Mouse (Mus musculus): ENCODE measurements around the gene Ubl4b. TPM values are rescaled to one million over a fixed set of nuclear protein-coding genes. Genes with fewer than 3 reads are reported as not detected.

Gene Ubl4b
- polyA plus RNA-seq, 1 experiment from 2014 or later = not detected

DNA sequence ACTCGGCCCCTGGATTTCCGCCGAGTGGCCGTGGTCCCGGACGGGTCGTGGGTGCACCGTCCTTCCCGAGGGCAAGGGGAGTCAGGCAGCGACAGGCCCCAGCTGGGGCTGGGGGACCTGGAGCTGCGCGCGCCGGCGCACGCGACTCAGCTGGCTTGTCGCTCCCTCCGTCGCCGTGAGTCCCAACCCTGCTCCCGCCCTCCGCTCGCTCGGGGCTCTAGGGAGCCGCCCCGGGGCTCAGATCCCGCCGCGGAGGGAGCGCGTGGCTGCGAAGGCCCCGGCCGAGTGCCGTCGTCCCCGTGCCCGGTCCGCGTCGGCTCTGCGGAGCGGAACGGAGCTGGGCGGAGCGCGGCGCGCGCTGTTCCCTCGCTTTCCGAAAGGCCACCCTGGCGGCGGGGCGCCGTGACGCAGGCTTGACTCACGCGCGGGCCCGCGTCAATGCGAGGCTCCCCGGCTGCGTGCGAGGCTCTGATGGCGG lies 37.2 kb downstream of the Ubl4b start, which contains the start of gene Slc6a17:
TSS of gene Slc6a17 (minus strand) at position 388 of the 478 bp plus-strand sequence.
- 1% methylated on average over 67 of the region's 68 CpGs for WGBS (ENCODE audit: insufficient replicate concordance)
- Histone ChIP-seq H3K27me3 (ENCODE audit: control insufficient read depth, insufficient read depth, low read depth, low read length) (peaks cover 35% of the 10 kb centered on the region), H3K36me3 (ENCODE audit: control insufficient read depth, insufficient read depth) (no peaks in the 10 kb centered on the region), H3K4me1 (ENCODE audit: control insufficient read depth, low read depth, low read length) (no peaks in the 10 kb centered on the region), H3K9me3 (replicated peaks; ENCODE audit: control insufficient read depth, low read length) (no peaks in the 10 kb centered on the region), H3K4me2 (ENCODE audit: low read depth, low read length) (peak within 1 kb of the TSS; percentile 42), H3K9ac (ENCODE audit: low read depth, low read length) (no peak within 1 kb of the TSS), H3K4me3 (ENCODE audit: low read depth, low read length) (peak within 1 kb of the TSS; percentile 29), H3K27ac (ENCODE audit: low read length) (no peak within 1 kb of the TSS)
- no peak for ATAC-seq (ENCODE audit: low read depth)

DNA sequence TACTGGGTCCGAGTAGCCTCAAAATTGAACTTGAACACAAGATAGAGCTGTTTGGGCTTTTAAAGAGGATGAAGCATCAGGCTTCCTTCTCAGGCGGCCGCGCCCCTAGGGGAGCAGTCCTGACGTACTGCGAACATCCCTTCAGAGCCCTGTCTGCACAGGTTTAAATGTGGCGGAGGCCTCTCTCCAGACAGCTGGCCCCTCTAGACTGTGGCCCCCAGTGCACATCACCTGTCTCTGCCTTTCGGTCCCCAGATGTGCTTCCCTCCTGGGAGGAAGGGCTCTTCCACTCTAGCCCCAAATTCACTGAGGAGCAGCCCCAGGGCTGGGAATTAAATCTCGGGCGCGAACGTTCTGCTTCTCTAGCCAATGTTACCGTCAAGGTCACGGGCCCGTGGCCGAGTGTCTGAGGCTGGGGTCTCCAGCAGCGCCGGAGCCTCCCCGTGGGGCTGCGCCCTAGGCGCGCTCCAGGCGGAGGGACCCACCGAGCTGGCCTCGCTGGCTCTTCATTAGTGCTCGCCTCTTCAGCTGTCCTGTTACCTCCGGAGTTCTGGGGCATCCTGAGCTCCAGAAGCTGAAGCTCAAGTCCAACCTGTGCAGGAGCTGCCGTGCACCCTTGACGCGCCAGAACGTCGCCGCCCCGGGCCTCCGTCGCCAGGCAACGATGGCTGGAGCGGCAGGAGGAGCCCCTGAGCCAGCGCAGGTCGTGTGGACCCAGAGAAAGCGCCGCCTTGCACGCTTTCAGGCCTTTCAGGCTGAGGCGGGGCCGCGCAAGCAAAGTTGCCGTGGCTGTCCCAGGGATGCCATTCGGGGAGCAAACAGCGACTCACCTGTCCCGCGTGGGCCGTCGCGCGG lies 37.9 kb downstream of the Ubl4b start:
- Histone ChIP-seq H3K9me3 (replicated peaks; ENCODE audit: control insufficient read depth, low read length) (no peaks in the 10 kb centered on the region), H3K4me2 (ENCODE audit: low read depth, low read length) (peak overlapping the region; percentile 42), H3K27ac (ENCODE audit: low read length) (no peak overlapping the region), H3K9ac (ENCODE audit: low read depth, low read length) (no peak overlapping the region), H3K4me3 (ENCODE audit: low read depth, low read length) (peak overlapping the region; percentile 29), H3K36me3 (ENCODE audit: control insufficient read depth, insufficient read depth) (no peaks in the 10 kb centered on the region), H3K4me1 (ENCODE audit: control insufficient read depth, low read depth, low read length) (no peaks in the 10 kb centered on the region), H3K27me3 (ENCODE audit: control insufficient read depth, insufficient read depth, low read depth, low read length) (peaks cover 35% of the 10 kb centered on the region)
- ATAC-seq (ENCODE audit: low read depth) = no peak
- WGBS (ENCODE audit: insufficient replicate concordance) = 8% methylated on average over 55 of the region's 55 CpGs

DNA sequence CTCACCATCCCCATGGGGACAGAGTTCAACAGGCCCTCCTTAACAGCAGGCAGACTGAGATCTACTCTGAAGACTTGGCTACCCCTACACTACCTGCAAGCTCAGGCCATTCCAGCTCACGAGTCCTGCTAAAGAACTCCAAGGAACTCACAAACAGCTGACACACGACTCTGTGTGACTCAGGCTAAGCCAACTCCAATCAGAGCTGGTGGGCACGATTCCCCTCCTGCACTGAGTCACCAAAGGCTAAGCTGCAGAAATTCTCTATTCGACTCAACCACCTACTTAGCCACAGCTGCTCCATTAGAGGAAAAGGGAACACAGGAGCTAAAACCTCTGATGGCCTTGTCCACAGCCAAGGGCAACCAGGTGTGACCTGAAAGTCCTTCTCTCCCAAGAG lies 38.9 kb downstream of the Ubl4b start:
- no peak overlapping the region for H3K9ac ChIP-seq (ENCODE audit: low read depth, low read length)
- H3K36me3 ChIP-seq (ENCODE audit: control insufficient read depth, insufficient read depth) = no peaks in the 10 kb centered on the region
- 47% methylated on average over 4 of the region's 4 CpGs for WGBS (ENCODE audit: insufficient replicate concordance)
- no peak overlapping the region for H3K4me2 ChIP-seq (ENCODE audit: low read depth, low read length)
- no peaks in the 10 kb centered on the region for H3K4me1 ChIP-seq (ENCODE audit: control insufficient read depth, low read depth, low read length)
- H3K27me3 ChIP-seq (ENCODE audit: control insufficient read depth, insufficient read depth, low read depth, low read length) = peaks cover 35% of the 10 kb centered on the region
- no peak for ATAC-seq (ENCODE audit: low read depth)
- no peak overlapping the region for H3K4me3 ChIP-seq (ENCODE audit: low read depth, low read length)
- no peaks in the 10 kb centered on the region for H3K9me3 ChIP-seq (replicated peaks; ENCODE audit: control insufficient read depth, low read length)
- H3K27ac ChIP-seq (ENCODE audit: low read length) = no peak overlapping the region

DNA sequence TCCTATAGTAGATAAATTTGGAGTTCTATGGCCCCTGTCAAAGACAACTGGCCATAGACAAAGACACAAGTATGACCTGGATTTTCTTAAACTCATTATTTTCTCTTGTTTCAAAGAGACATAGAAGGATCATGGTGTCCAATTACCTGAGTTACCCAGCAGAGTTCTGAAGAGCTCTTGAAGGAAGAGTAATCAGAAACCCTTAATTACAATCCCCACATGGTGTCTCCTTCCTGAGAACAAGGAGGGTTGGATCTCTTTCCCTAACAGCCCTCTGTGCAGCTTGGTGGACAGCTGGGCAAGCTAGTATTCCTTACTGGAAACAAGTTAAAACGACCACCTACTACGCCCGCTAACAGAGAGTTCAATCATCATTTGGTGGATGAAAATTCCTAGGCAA lies 43.5 kb downstream of the Ubl4b start:
- WGBS (ENCODE audit: insufficient replicate concordance) = 71% methylated on average over 3 of the region's 3 CpGs
- H3K9me3 ChIP-seq (replicated peaks; ENCODE audit: control insufficient read depth, low read length) = no peaks in the 10 kb centered on the region
- H3K9ac ChIP-seq (ENCODE audit: low read depth, low read length) = no peak overlapping the region
- no peak overlapping the region for H3K4me3 ChIP-seq (ENCODE audit: low read depth, low read length)
- no peaks in the 10 kb centered on the region for H3K4me1 ChIP-seq (ENCODE audit: control insufficient read depth, low read depth, low read length)
- no peak overlapping the region for H3K4me2 ChIP-seq (ENCODE audit: low read depth, low read length)
- peaks cover 8% of the 10 kb centered on the region for H3K27me3 ChIP-seq (ENCODE audit: control insufficient read depth, insufficient read depth, low read depth, low read length)
- ATAC-seq (ENCODE audit: low read depth) = no peak
- no peaks in the 10 kb centered on the region for H3K36me3 ChIP-seq (ENCODE audit: control insufficient read depth, insufficient read depth)
- no peak overlapping the region for H3K27ac ChIP-seq (ENCODE audit: low read length)

DNA sequence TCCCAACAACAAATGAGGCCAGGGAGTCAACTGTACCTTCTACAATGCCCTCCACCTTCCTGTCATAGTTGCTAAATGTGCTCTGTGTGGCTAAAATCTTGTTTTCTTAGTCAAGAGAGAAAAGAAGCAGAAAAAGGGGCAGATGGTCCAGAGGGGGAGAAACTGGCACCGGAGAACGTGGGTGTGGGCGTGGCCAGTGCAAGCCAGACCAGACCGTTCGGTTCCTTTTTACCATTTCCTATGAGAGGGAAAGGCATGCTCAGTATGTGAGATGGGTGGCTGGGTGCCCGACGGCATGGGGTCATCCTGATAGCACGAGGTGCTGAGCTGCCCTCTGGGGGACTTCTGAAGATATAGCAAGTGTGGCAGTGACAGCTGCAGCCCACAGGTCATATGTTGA lies 46.2 kb downstream of the Ubl4b start:
- WGBS (ENCODE audit: insufficient replicate concordance) = 49% methylated on average over 8 of the region's 8 CpGs

DNA sequence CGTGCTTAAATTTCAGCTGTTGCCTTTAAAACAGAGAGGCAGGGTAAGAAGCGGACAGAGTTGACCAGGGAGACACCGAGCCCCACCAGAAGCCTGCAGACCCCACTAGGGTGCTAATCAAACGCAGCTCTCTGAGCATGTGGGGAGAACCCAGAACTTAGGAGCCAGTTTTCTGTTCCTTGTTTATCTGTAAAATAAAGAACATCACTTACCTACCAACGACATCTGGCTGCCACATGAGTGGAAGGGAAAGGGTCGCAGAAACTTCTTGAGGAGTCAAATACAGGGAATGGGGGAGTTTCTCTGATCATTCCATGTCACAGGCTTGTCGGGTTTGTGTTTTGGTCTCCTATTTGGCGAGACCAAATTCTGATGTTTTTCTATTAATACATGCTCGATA lies 46.9 kb downstream of the Ubl4b start:
- H3K4me3 ChIP-seq (ENCODE audit: low read depth, low read length) = no peak overlapping the region
- H3K36me3 ChIP-seq (ENCODE audit: control insufficient read depth, insufficient read depth) = no peaks in the 10 kb centered on the region
- H3K27ac ChIP-seq (ENCODE audit: low read length) = no peak overlapping the region
- no peaks in the 10 kb centered on the region for H3K27me3 ChIP-seq (ENCODE audit: control insufficient read depth, insufficient read depth, low read depth, low read length)
- H3K9me3 ChIP-seq (replicated peaks; ENCODE audit: control insufficient read depth, low read length) = no peaks in the 10 kb centered on the region
- H3K9ac ChIP-seq (ENCODE audit: low read depth, low read length) = no peak overlapping the region
- no peak overlapping the region for H3K4me2 ChIP-seq (ENCODE audit: low read depth, low read length)
- H3K4me1 ChIP-seq (ENCODE audit: control insufficient read depth, low read depth, low read length) = no peaks in the 10 kb centered on the region
- ATAC-seq (ENCODE audit: low read depth) = no peak
- WGBS (ENCODE audit: insufficient replicate concordance) = 61% methylated on average over 9 of the region's 9 CpGs

More for the DNA sequence above, 46.2 kb downstream of the Ubl4b start:
- no peak for ATAC-seq (ENCODE audit: low read depth)
- H3K4me1 ChIP-seq (ENCODE audit: control insufficient read depth, low read depth, low read length) = no peaks in the 10 kb centered on the region
- no peak overlapping the region for H3K27ac ChIP-seq (ENCODE audit: low read length)
- no peak overlapping the region for H3K4me2 ChIP-seq (ENCODE audit: low read depth, low read length)
- no peaks in the 10 kb centered on the region for H3K9me3 ChIP-seq (replicated peaks; ENCODE audit: control insufficient read depth, low read length)
- no peaks in the 10 kb centered on the region for H3K36me3 ChIP-seq (ENCODE audit: control insufficient read depth, insufficient read depth)
- no peak overlapping the region for H3K9ac ChIP-seq (ENCODE audit: low read depth, low read length)
- no peak overlapping the region for H3K4me3 ChIP-seq (ENCODE audit: low read depth, low read length)
- H3K27me3 ChIP-seq (ENCODE audit: control insufficient read depth, insufficient read depth, low read depth, low read length) = no peaks in the 10 kb centered on the region

DNA sequence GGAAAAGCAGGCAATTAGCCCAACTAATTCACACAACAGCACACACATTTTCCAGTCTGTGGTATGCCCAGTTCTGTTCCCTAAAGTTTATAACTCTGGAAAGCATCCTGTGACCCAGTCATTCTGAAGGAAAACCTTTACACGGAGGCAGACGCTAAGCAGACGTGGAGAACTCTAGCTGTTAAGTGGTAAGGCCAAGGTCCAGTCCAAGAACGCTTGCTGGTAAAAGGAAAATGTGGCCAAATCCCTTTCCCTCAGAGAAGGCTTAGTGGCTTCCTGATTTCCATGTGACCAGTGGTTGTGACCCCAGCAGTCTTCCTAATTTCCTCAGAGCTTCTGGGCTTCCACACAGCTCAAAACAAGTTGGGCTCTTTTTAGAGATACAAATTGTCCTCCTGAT lies 48.3 kb downstream of the Ubl4b start:
- no peaks in the 10 kb centered on the region for H3K27me3 ChIP-seq (ENCODE audit: control insufficient read depth, insufficient read depth, low read depth, low read length)
- WGBS (ENCODE audit: insufficient replicate concordance) = 59% methylated on average over 4 of the region's 4 CpGs
- ATAC-seq (ENCODE audit: low read depth) = no peak

DNA sequence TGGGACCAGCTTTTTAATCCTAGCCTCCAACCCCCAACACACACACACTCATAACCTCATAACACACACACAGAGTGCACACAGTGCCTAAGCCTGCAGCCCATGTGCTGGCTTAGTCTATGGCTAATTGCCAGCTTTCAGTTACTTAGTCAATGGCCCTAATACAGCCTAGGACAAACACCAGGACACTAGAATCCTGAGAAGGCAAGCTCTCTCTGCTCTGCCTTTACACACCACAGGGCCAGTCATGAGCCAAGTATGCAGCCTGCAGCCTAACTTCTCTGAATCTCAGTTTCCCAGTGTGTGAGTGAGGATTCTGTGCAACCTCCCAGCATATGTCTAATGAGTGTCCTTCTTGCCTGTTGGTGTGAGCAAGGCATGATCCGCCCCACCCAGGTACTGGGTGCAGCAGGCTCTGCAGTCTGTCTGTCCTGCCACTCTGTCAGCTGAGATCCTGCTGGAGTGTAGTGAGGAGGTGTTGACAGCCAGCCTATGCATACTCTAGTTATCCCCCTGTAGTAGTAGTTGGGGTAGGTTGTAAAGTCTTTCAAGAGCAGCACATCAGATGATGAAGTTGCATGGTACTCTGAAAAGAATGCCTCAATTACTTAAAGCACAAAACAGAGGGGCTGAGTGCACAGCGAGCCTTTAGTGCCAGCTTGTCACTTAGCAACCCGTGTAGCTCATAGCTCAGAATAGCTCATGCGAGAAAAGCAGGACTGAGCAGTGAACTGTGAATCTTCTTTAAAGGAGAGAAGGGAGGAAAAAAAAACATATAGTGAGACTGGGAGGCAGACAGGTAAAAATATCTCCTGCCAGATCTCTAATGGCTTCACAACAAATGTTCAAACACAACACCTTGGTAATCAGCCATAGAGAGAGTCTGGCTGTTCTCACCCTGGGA lies 49.2 kb downstream of the Ubl4b start:
- 61% methylated on average over 4 of the region's 4 CpGs for WGBS (ENCODE audit: insufficient replicate concordance)
- no peak for ATAC-seq (ENCODE audit: low read depth)

More for the DNA sequence above, 48.3 kb downstream of the Ubl4b start:
- H3K9me3 ChIP-seq (replicated peaks; ENCODE audit: control insufficient read depth, low read length) = no peaks in the 10 kb centered on the region
- H3K4me2 ChIP-seq (ENCODE audit: low read depth, low read length) = no peak overlapping the region
- H3K9ac ChIP-seq (ENCODE audit: low read depth, low read length) = no peak overlapping the region
- H3K27ac ChIP-seq (ENCODE audit: low read length) = no peak overlapping the region
- no peaks in the 10 kb centered on the region for H3K36me3 ChIP-seq (ENCODE audit: control insufficient read depth, insufficient read depth)
- H3K4me3 ChIP-seq (ENCODE audit: low read depth, low read length) = no peak overlapping the region
- H3K4me1 ChIP-seq (ENCODE audit: control insufficient read depth, low read depth, low read length) = no peaks in the 10 kb centered on the region

More for the DNA sequence above, 49.2 kb downstream of the Ubl4b start:
- Histone ChIP-seq H3K9me3 (replicated peaks; ENCODE audit: control insufficient read depth, low read length) (no peaks in the 10 kb centered on the region), H3K4me2 (ENCODE audit: low read depth, low read length) (no peak overlapping the region), H3K36me3 (ENCODE audit: control insufficient read depth, insufficient read depth) (no peaks in the 10 kb centered on the region), H3K27me3 (ENCODE audit: control insufficient read depth, insufficient read depth, low read depth, low read length) (no peaks in the 10 kb centered on the region), H3K27ac (ENCODE audit: low read length) (no peak overlapping the region), H3K4me3 (ENCODE audit: low read depth, low read length) (no peak overlapping the region), H3K4me1 (ENCODE audit: control insufficient read depth, low read depth, low read length) (no peaks in the 10 kb centered on the region), H3K9ac (ENCODE audit: low read depth, low read length) (no peak overlapping the region)
